Mouse (Mus musculus) embryo, embryonic 10.5 days (tissue): ENCODE measurements around the gene Etd.
"Not testable (repeated sequence)": the region's sequence is repeated elsewhere in the genome, so short reads cannot be mapped to it uniquely, and the experiment has no call there.

Source experiments
- DNase-seq: peaks from one replicate; pipeline ENCODE4 v3.0.0-alpha.2; 2015; ENCODE audit warnings: low spot score

Etd gene

GRCm38 (mm10) chrX:53434618-53435017 is at the start of gene Etd:
Gene Etd, plus strand, starts transcription at chrX:53434918.
- no peak for DNase-seq

DNA sequence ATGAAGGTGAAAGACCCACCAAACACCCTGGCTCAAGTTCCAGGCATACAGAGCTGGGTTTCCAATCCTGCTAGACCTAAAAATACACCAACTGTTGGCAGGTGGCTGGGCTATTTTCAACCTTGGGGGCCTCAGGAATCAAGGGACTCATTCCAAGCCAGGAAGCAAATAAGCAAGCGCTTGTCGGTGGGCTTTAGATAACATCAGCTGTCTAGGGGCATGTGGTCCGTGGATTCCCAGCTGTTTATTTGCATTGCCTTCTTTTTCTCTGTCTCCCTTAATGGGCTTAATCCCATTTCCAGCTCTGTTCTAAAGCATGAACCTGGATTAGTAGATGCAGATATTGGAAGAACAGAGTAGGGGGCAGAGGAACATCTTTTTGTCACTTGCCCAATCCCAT is 48.4 kb upstream of the Etd start:
- no peak for DNase-seq

DNA sequence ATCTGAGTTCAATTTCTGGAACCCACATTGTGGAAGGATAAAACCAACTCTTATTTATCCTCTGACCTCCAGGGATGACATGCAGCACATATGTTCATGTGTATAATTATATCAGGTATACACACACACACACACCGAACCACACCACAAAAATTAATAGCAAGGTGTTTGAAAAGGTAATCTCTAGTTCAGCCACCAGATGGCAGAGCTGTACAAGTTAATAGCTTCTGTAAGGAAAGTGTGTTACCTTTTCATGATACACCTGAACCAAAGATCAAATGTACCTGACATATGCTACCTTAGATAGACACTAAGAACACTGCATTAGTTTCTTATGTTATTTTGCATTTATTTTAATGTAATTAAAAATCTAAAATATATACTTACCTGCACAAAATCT is 1.8 kb upstream of the Etd start:
- DNase-seq: peak; percentile 22

DNA sequence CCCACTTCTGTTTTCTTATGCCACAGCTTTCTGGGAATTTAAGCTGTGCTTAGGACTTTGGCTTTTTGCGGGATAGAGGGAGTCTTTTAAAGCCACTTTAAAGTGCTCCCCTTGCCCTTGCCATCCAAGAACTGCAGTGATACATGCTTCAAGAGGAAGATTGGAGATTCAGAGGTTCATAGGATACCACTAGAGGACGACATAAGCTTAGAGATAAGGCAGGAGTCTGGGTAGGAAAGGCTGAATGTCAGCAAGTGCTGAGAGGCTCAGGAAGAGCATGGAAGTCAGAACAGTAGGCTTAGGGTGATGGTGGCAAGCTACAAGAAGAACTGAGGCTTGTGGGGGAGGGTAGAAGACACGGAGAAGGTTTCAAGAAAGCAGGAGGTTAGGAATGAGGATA is 24.9 kb downstream of the Etd start:
- DNase-seq: peak; percentile 1

DNA sequence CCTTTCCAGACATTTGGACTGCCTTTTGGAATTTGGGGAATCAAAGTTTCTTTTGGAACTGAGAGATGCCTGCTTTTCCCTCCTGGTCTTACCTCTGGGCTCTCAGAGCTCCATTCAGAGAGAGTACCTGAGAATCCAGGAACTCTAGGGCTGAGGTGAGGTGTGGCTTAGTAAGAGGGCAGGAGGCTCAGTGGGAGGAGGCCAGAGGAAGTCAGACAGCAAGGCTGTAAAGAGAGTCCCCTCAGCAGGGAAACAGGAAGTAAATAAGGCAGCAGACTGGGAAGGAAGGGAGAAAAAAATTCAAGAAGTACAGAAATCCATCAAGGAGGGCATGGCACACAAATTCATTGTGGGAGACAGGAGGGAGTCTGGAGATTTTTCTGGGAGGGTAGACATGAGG is 29.5 kb downstream of the Etd start:
- DNase-seq: not testable (repeated sequence)
